Mouse (Mus musculus): ENCODE results near the gene Gm6657. TPM values are rescaled to one million over a fixed set of nuclear protein-coding genes. Genes with fewer than 3 reads are reported as not detected.

Gene Gm6657
- polyA plus RNA-seq (2016; fragmentation: Nextera tagmentation; extraction: Ambion mirVana), result not detected in 2 replicates

DNA sequence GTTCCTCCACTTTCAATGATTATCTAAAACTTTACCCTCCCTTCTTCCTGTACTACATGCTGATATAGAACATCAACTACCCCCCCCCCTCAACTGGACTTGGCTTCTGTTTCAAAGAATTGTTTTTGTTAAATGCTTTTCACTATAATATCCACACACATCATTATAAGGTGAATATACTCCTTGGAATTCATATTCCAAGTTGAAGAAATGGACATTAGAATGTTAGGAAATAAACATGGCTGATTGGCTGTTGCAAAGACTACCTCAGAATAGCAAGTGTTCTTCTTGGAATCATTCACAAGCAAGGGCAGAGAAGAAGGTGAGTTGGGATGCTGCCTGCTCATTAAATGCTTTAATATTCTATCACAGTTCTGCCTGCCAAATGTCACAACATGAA lies at the start of gene Gm6657:
TSS of gene Gm6657 (plus strand) at position 301 of the 400 bp plus-strand sequence.
- no peak within 1 kb of the TSS for H3K4me2 ChIP-seq (replicated peaks)
- no peaks in the 10 kb centered on the region for H3K4me1 ChIP-seq
- ATAC-seq (ENCODE audit: low FRiP score, low read depth), result no peak
- no peak within 1 kb of the TSS for H3K4me3 ChIP-seq
- H3K27me3 ChIP-seq (replicated peaks), result no peaks in the 10 kb centered on the region
- no peaks in the 10 kb centered on the region for H3K36me3 ChIP-seq
- no peak within 1 kb of the TSS for H3K9ac ChIP-seq
- no peak within 1 kb of the TSS for H3K27ac ChIP-seq
- 0 out of 2 replicates have a peak, but pooled peaks cover 4% of the 10 kb centered on the region for H3K9me3 ChIP-seq

DNA sequence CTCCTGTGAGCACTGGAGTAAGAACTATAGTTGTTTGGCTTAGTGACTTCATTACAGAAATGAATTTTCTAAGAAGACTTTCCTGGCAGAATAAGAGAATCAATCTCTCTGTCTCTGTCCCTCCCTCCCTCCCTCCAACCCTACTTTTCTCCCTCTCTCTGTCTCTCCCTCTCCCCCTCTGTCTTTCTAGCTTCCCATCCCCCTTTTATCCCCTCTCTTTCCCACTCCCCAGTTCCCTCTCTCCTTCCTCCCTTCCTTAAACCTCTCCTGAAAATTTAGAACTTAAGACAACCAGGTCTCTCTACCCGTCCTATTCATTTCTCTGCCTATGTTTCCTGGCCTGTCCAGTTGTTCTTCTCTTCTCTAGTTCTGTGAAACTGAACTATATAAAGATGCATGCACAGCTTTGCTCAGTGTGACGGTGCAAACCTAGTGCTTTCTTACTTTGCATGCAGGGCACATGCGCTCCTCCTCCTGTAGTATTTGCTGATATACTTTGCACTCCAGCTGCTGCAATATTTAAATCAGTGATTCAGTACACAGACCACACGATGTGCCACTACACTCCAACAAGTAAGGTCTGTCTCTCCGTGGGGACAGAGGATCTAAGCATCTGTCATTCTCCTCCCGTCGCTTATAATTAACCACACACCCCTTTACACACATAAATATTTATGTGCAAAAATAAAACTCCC lies 40.6 kb upstream of the Gm6657 start:
- Histone ChIP-seq H3K27ac (no peak overlapping the region), H3K9me3 (no peaks in the 10 kb centered on the region), H3K36me3 (no peaks in the 10 kb centered on the region), H3K4me3 (no peak overlapping the region), H3K4me2 (replicated peaks) (no peak overlapping the region), H3K27me3 (replicated peaks) (no peaks in the 10 kb centered on the region), H3K9ac (no peak overlapping the region), H3K4me1 (peaks cover 6% of the 10 kb centered on the region; the same call in 1 of the 2 replicates)
- 37% methylated on average over 7 of the region's 7 CpGs for WGBS
- ATAC-seq (ENCODE audit: low FRiP score, low read depth), result peak; percentile 61; the same call in 1 of the 2 replicates

DNA sequence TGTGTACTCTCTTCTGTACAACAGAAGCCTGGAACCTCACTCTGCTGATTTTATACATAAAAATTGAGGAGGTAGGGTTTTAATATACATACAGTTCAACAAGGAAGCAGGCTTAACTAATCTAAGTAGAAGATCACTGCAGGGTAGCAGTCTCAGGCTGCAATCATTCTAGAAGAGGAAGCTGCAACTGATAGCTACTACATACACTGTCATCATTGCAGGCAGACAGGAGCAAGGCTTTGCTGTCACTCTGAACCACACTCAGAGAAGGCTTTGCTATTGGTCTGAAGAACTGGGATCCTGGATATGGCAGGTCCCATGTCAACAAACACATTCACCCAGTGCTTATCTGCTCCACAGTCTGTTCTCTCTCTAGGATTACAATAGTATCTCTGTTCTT lies 23.9 kb upstream of the Gm6657 start:
- H3K9ac ChIP-seq, result no peak overlapping the region
- H3K4me3 ChIP-seq, result no peak overlapping the region
- no peaks in the 10 kb centered on the region for H3K27me3 ChIP-seq (replicated peaks)
- no peak for ATAC-seq (ENCODE audit: low FRiP score, low read depth)
- no peaks in the 10 kb centered on the region for H3K9me3 ChIP-seq
- H3K36me3 ChIP-seq, result no peaks in the 10 kb centered on the region
- no peak overlapping the region for H3K27ac ChIP-seq
- no peak overlapping the region for H3K4me2 ChIP-seq (replicated peaks)
- no peaks in the 10 kb centered on the region for H3K4me1 ChIP-seq

DNA sequence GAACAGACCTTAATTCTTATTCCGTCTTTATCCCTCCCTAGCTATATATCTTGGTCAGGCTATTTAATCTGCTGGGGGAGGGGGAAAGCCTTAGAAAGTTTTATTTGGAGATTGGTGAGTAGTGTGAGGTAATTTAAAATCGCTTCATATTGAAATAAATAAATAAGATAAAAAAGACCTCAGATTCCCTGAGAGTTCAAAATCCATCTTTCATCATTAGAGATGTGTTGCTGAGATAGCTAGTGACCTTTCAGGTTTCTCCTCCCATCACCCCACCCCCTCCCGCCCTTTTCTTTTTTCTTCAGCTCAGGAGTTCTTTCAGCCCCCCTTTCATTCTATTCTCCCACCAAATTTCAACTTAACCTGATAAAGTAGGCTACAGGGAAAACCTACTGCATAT lies 20.1 kb upstream of the Gm6657 start:
- Histone ChIP-seq H3K4me2 (replicated peaks) (no peak overlapping the region), H3K36me3 (no peaks in the 10 kb centered on the region), H3K27ac (no peak overlapping the region), H3K4me3 (no peak overlapping the region), H3K27me3 (replicated peaks) (no peaks in the 10 kb centered on the region), H3K9ac (no peak overlapping the region), H3K9me3 (no peaks in the 10 kb centered on the region), H3K4me1 (no peaks in the 10 kb centered on the region)
- 74% methylated on average over 3 of the region's 3 CpGs for WGBS
- ATAC-seq (ENCODE audit: low FRiP score, low read depth), result no peak

DNA sequence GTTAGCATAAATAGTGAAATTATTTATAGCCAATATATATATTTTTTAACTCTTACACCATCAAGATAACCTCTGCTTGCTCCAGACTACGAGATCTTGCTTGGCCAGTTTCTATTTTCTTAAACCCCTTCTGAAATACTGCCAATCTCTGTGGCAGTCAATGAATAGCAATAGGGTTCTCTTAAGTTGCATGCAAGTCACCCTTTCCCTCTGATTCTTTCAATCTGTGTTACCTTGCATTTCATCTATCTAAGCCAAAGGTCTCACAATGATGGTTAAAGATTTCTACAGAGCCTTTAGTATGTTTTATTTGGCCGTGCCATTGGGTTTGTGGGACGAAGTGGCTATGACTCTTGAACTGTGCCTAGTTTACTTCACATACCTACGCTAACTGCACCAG lies 19.4 kb upstream of the Gm6657 start:
- Histone ChIP-seq H3K4me3 (no peak overlapping the region), H3K9me3 (no peaks in the 10 kb centered on the region), H3K27me3 (replicated peaks) (no peaks in the 10 kb centered on the region), H3K36me3 (no peaks in the 10 kb centered on the region), H3K9ac (no peak overlapping the region), H3K4me2 (replicated peaks) (no peak overlapping the region), H3K4me1 (no peaks in the 10 kb centered on the region), H3K27ac (no peak overlapping the region)
- no peak for ATAC-seq (ENCODE audit: low FRiP score, low read depth)
- 89% methylated on average over 4 of the region's 4 CpGs for WGBS

DNA sequence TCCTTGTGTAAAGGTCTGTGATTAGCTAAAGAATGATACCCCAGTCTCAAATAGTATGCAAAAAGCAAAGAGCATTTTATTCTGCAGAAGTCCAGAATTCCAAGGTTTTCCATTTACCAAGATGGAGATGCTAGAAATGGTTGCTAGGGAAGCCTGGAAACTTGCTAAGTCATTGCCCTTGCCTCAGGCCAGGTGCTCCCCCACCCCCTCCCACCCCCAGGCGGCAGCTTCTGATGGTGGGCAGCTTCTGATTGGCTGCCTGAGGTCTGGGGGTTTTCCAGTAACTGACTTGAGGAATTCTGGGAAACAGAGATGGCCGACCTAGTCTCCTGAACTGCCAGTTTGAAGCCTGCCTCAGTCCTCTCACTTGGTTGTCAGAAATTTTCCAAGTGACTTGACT lies 12.6 kb upstream of the Gm6657 start:
- no peak for ATAC-seq (ENCODE audit: low FRiP score, low read depth)
- 78% methylated on average over 2 of the region's 2 CpGs for WGBS
- H3K9ac ChIP-seq, result no peak overlapping the region
- no peak overlapping the region for H3K27ac ChIP-seq
- no peaks in the 10 kb centered on the region for H3K27me3 ChIP-seq (replicated peaks)
- no peaks in the 10 kb centered on the region for H3K9me3 ChIP-seq
- no peaks in the 10 kb centered on the region for H3K4me1 ChIP-seq
- H3K4me3 ChIP-seq, result no peak overlapping the region
- no peaks in the 10 kb centered on the region for H3K36me3 ChIP-seq
- H3K4me2 ChIP-seq (replicated peaks), result no peak overlapping the region

DNA sequence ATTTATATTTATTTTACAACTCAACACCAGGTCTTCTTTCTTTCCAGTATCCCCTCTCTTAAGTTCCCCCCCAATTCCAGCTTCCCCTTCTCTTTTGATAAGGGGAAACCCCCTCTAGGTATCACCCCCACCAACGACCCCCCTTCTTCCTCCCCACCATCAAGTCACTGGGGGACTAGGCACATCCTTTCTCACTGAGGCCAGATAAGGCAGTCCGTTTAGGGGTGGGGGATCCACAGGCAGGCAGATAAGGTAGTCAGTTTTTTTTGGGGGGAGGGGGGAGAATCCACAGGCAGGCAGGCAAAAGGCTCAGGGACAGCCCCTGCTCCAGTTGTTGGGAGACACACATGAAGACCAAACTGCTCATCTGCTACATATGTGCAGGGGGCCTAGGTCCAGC lies 1.3 kb downstream of the Gm6657 start:
- H3K27ac ChIP-seq, result no peak overlapping the region
- H3K9me3 ChIP-seq, result 0 out of 2 replicates have a peak, but pooled peaks cover 4% of the 10 kb centered on the region
- H3K4me3 ChIP-seq, result no peak overlapping the region
- H3K4me2 ChIP-seq (replicated peaks), result no peak overlapping the region
- no peaks in the 10 kb centered on the region for H3K36me3 ChIP-seq
- H3K4me1 ChIP-seq, result no peaks in the 10 kb centered on the region
- no peaks in the 10 kb centered on the region for H3K27me3 ChIP-seq (replicated peaks)
- no peak overlapping the region for H3K9ac ChIP-seq
- 76% methylated on average over 2 of the region's 2 CpGs for WGBS
- no peak for ATAC-seq (ENCODE audit: low FRiP score, low read depth)

DNA sequence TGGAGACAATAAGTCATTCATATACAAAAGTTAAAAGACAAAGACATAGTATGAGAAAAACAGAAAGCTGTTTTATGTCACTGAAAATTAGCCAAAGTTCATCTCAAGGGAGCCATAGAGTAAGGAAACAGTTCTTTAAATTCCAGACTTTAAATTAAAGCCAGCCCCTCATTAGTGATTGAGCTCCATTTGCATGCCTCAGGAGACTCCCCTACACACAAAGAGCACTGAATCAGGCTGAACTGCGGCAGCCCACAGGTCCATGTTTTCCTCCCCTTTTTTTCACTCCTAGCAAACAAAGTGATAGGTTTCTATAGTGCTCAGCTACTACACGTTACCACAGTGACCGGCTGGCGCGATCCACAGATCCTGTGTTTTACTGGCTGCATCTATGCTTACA lies 9.6 kb downstream of the Gm6657 start:
- Histone ChIP-seq H3K4me1 (no peaks in the 10 kb centered on the region; the same call in 1 of the 2 replicates), H3K9me3 (no peaks in the 10 kb centered on the region), H3K9ac (no peak overlapping the region), H3K27ac (no peak overlapping the region), H3K4me3 (no peak overlapping the region), H3K27me3 (replicated peaks) (no peaks in the 10 kb centered on the region), H3K4me2 (replicated peaks) (no peak overlapping the region), H3K36me3 (no peaks in the 10 kb centered on the region)
- WGBS, result 67% methylated on average over 5 of the region's 5 CpGs
- no peak for ATAC-seq (ENCODE audit: low FRiP score, low read depth)

DNA sequence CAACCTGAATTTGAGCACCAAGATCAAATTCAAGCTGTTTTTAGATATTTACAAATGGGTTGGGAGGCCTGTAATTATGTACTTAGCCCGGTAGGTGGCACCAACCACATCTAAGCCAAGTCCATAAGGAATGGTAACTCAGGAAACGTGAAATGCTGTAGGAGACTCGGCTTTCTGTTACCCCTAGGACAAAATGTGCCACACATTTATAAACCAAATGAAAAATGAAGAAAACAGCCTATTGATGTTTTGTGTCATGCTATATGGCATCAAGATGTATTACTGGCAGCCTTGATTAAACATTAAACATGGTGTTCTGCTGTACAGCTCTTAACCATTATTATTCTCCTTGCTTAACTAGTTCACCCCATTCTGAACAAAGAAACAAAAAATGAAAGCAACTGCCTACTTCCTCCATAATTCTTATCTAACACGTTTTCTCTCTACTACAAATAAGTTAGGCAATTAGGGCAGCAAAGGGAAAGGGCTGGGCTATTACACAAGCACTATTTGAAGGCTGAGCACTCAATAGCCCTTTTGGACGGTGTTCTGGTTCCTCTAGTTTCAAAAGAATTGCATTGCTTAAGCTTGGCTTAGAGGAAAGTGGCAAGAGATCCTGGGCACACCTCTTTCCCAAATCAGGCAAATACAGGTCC lies 12.0 kb downstream of the Gm6657 start:
- ATAC-seq (ENCODE audit: low FRiP score, low read depth), result peak; percentile 63; the same call in 1 of the 2 replicates
- 0 out of 2 replicates have a peak overlapping the region, but pooled peaks have one; percentile 16 for H3K4me2 ChIP-seq (replicated peaks)

DNA sequence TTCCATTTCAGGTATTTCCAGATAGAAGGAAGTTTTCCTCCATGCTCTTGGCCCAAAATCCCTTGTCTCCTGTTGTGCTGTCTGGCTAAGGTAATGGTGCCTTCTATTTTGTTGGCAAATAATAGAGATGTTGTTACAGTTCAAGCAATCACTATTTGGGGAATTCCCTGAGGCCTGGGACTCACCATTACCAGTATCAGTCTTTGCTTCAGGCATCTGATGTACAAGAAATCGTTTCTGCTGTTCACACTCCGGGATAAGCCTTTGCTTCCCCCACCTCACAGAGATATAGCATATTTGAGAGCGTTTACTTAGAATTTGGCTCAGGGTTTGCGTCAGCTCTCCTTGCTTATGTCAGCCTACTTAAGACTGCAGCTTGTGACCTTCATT lies 12.5 kb downstream of the Gm6657 start:
- Histone ChIP-seq H3K27ac (no peak overlapping the region), H3K4me1 (no peaks in the 10 kb centered on the region; the same call in 1 of the 2 replicates), H3K27me3 (replicated peaks) (no peaks in the 10 kb centered on the region), H3K36me3 (no peaks in the 10 kb centered on the region), H3K9ac (no peak overlapping the region), H3K4me2 (replicated peaks) (no peak overlapping the region), H3K4me3 (no peak overlapping the region), H3K9me3 (no peaks in the 10 kb centered on the region)
- 83% methylated on average over 4 of the region's 4 CpGs for WGBS
- ATAC-seq (ENCODE audit: low FRiP score, low read depth), result no peak

More for the DNA sequence above, 12.0 kb downstream of the Gm6657 start:
- Histone ChIP-seq H3K36me3 (no peaks in the 10 kb centered on the region), H3K9ac (no peak overlapping the region), H3K4me3 (no peak overlapping the region), H3K27me3 (replicated peaks) (no peaks in the 10 kb centered on the region), H3K4me1 (no peaks in the 10 kb centered on the region; the same call in 1 of the 2 replicates), H3K27ac (no peak overlapping the region), H3K9me3 (no peaks in the 10 kb centered on the region)
- 6% methylated on average over 5 of the region's 5 CpGs for WGBS

DNA sequence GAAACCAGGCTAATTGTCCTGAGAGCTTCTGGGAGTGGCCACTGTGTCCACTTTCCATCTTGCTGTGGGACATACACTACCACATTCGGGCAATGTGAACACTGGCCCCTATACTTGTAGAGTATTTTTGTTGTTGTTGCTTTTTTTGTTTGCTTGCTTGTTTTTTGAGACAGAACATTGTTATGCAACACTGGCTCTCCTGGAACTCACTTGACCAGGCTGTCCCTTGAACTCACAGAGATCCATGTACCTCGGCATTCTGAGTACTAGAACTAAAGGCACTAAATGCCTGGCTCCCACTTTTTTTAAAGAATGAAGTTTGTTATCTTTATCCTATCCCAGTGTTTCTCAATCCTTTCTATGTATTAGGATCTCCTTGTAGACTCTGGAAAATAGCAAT lies 15.8 kb downstream of the Gm6657 start:
- Histone ChIP-seq H3K27me3 (replicated peaks) (no peaks in the 10 kb centered on the region), H3K9me3 (no peaks in the 10 kb centered on the region), H3K27ac (no peak overlapping the region), H3K36me3 (no peaks in the 10 kb centered on the region), H3K4me3 (no peak overlapping the region), H3K4me2 (replicated peaks) (no peak overlapping the region), H3K4me1 (no peaks in the 10 kb centered on the region), H3K9ac (no peak overlapping the region)
- no peak for ATAC-seq (ENCODE audit: low FRiP score, low read depth)
- WGBS, result 83% methylated on average over 2 of the region's 2 CpGs

DNA sequence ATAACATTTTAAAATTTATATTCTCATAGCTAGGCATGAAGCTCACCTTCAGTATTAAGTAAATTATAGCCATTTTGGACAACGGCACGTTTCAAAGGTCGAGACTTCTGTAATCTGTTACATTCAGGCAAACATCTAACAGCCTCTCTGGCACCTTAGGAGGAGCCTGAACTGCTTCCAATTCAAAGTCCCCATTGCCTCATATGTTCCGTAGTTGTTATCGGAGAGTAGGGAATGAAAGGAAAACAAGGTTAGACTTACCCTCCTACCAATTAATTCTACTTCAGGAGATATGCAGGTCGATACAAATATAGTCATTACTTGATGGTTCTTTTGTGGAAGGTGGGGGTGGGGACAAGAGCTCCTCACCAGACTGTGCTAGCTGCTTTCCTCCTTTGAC lies 21.4 kb downstream of the Gm6657 start:
- no peak overlapping the region for H3K4me3 ChIP-seq
- H3K27me3 ChIP-seq (replicated peaks), result no peaks in the 10 kb centered on the region
- WGBS, result 84% methylated on average over 6 of the region's 6 CpGs
- no peak overlapping the region for H3K9ac ChIP-seq
- ATAC-seq (ENCODE audit: low FRiP score, low read depth), result no peak
- no peaks in the 10 kb centered on the region for H3K4me1 ChIP-seq
- no peaks in the 10 kb centered on the region for H3K9me3 ChIP-seq
- no peaks in the 10 kb centered on the region for H3K36me3 ChIP-seq
- no peak overlapping the region for H3K27ac ChIP-seq
- H3K4me2 ChIP-seq (replicated peaks), result no peak overlapping the region

Measured in neural tube, embryonic 12.5 days (tissue).